Mouse (Mus musculus): ENCODE data around the gene Dusp12.

- TF ChIP-seq CTCF (conservative IDR thresholded peaks at IDR 0.05; ENCODE audit: low read length) (no peak), NANOG (IDR thresholded peaks at IDR 0.05; ENCODE audit: borderline replicate concordance, low read length) (no peak), POU5F1 (IDR thresholded peaks at IDR 0.05; ENCODE audit: borderline replicate concordance, low read length) (no peak)
Observed at GRCm38 (mm10) chr1:170829781-170830180, 55.6 kb downstream of the Dusp12 start.

Measured in E14TG2a.4 (cell line).